In the genomic region with DNA sequence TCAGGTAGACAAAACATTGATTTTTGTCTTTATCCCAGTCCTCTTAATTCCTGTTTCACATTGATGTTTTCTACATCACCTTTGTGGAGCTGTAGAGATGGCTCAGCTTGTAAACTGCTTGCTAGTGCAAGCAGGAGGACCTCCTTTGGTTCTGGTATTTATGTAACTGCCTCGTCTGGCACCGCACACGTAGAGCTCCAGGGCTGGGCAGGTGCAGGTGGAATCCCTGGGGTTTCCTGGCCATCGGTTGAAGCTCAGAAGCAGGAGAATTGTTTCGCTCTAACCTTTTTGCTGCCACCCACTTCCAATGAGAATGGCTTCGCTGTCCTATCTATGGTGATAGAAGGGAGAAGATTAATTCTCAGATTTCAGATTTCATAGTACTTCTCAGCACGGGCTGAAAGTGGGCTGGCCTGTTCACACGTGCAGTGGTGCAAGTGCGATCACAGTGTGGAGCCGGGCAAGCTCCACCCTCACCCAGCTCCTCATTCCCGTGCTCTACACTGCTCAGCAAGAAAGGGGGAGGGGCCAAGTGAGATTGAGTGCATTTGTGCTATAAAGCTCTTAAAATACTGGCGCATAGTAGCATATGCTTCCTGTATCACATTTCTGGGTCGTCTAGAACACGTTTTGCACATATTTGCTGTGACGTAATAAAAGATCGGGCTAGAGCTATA, we compare ENCODE assay signal across 18 mouse cellular contexts. TPM values are rescaled to one million over a fixed set of nuclear protein-coding genes. Genes with fewer than 3 reads are reported as not detected.
DNase-seq lines count a peak whose midpoint lies in the region; ATAC-seq and TF ChIP-seq lines count a peak whose summit lies in the region.
"Had no signal": no experiment of that assay in that cellular context is flagged by ENCODE, and none has a peak within 500 bp of the region (broad histone marks: within the 10 kb centered on the region; RNA-seq: fewer than 3 reads in every experiment).

No protein-coding gene starts in this region.

- no peak for DNase-seq in layer of hippocampus, adult 2 months (ENCODE audit: low spot score in 2 of 2)
- DNase-seq in layer of hippocampus, postnatal 14 days (ENCODE audit: low spot score in 2 of 2) = no peak
- peak; percentile 4 for DNase-seq in neural tube, embryonic 11.5 days (ENCODE audit: low spot score)
- DNase-seq in cerebellum, adult 9-11 months = peak; percentile 94
- no peak for DNase-seq in natural killer cell, adult 2 months (ENCODE audit: low spot score in 2 of 2)
- DNase-seq in urinary bladder, postnatal 14 days (ENCODE audit: low spot score) = no peak
- DNase-seq: adrenal gland, adult 2 months; heart, postnatal 4 days; kidney, adult 9 months; right cerebral cortex, postnatal 4 days; thymus, postnatal 25 days had no signal

- no peaks in the 10 kb centered on the region for H3K9me3 ChIP-seq in neural tube, embryonic 11.5 days (ENCODE audit: control insufficient read depth, low read length)
- no peaks in the 10 kb centered on the region for H3K9me3 ChIP-seq in neural tube, embryonic 15.5 days (replicated peaks)
- H3K9me3 ChIP-seq: forebrain, embryonic 12.5 days; heart, embryonic 10.5 days; stomach, embryonic 15.5 days had no signal

- no peak overlapping the region for H3K9ac ChIP-seq in neural tube, embryonic 11.5 days (ENCODE audit: low read length)
- no peak overlapping the region for H3K9ac ChIP-seq in neural tube, embryonic 15.5 days (replicated peaks)
- H3K9ac ChIP-seq: stomach, embryonic 15.5 days had no signal

- H3K27ac ChIP-seq in layer of hippocampus, adult 2 months = peak overlapping the region; percentile 60
- H3K27ac ChIP-seq in neural tube, embryonic 11.5 days (ENCODE audit: low read depth, low read length) = no peak overlapping the region
- H3K27ac ChIP-seq in neural tube, embryonic 15.5 days (replicated peaks) = no peak overlapping the region
- H3K27ac ChIP-seq: forebrain, embryonic 12.5 days; heart, embryonic 10.5 days; macrophage; stomach, embryonic 15.5 days had no signal

- no peaks in the 10 kb centered on the region for H3K27me3 ChIP-seq in neural tube, embryonic 11.5 days (ENCODE audit: control insufficient read depth, insufficient read depth, low read length)
- H3K27me3 ChIP-seq in neural tube, embryonic 15.5 days (replicated peaks) = no peaks in the 10 kb centered on the region
- H3K27me3 ChIP-seq: forebrain, embryonic 12.5 days; stomach, embryonic 15.5 days had no signal

- H3K4me2 ChIP-seq in neural tube, embryonic 11.5 days (ENCODE audit: low read depth) = no peak overlapping the region
- H3K4me2 ChIP-seq in neural tube, embryonic 15.5 days = no peak overlapping the region
- H3K4me2 ChIP-seq: forebrain, embryonic 12.5 days; stomach, embryonic 15.5 days had no signal

- no peaks in the 10 kb centered on the region for H3K4me1 ChIP-seq in neural tube, embryonic 11.5 days (ENCODE audit: control insufficient read depth, insufficient read depth, low read length)
- H3K4me1 ChIP-seq in neural tube, embryonic 15.5 days = no peaks in the 10 kb centered on the region
- H3K4me1 ChIP-seq: forebrain, embryonic 12.5 days; stomach, embryonic 15.5 days had no signal

- 90% methylated on average over 16 of the region's 16 CpGs for WGBS in neural tube, embryonic 11.5 days
- 85% methylated on average over 16 of the region's 16 CpGs for WGBS in neural tube, embryonic 15.5 days

- no peak for TF ChIP-seq CTCF in layer of hippocampus, adult 2 months (conservative IDR thresholded peaks at IDR 0.05)

- peaks cover 24% of the 10 kb centered on the region for H3K36me3 ChIP-seq in neural tube, embryonic 11.5 days (ENCODE audit: control insufficient read depth, insufficient read depth, low read length)
- H3K36me3 ChIP-seq in neural tube, embryonic 15.5 days = peaks cover 56% of the 10 kb centered on the region

- ATAC-seq in neural tube, embryonic 11.5 days (ENCODE audit: insufficient read depth, low FRiP score, low TSS enrichment) = no peak
- no peak for ATAC-seq in neural tube, embryonic 15.5 days (ENCODE audit: low FRiP score)
- ATAC-seq: CD4-positive, CD25-positive, alpha-beta regulatory T cell, adult 4 months had no signal

- no peak overlapping the region for H3K4me3 ChIP-seq in layer of hippocampus, adult 2 months
- H3K4me3 ChIP-seq in neural tube, embryonic 11.5 days (ENCODE audit: low read depth, low read length) = no peak overlapping the region
- H3K4me3 ChIP-seq in neural tube, embryonic 15.5 days (replicated peaks) = no peak overlapping the region
- H3K4me3 ChIP-seq: forebrain, embryonic 12.5 days; heart, embryonic 10.5 days; stomach, embryonic 15.5 days had no signal

RNA-seq across cellular contexts. Expression of a gene that starts 13.1 kb away (rescaled TPM):
- total RNA-seq in layer of hippocampus, adult 2 months (2021) = 100 to 1,000 TPM; 277 to 278 TPM
- 100 to 1,000 TPM; 296 to 306 TPM for total RNA-seq in layer of hippocampus, postnatal 14 days (2021)
- polyA plus RNA-seq in neural tube, embryonic 11.5 days (2014; fragmentation: Nextera tagmentation; extraction: Ambion mirVana) = 19.6 and 21.3 TPM in 2 replicates
- 145 and 180 TPM in 2 replicates for polyA plus RNA-seq in neural tube, embryonic 15.5 days (2015; fragmentation: Nextera tagmentation; extraction: Ambion mirVana)
- total RNA-seq: monocyte, adult 5-6 weeks had no signal

Comparison
In these comparisons a context has a peak if more than half of its experiments do, and no peak if none do; other contexts are left out.
1. DNase-seq: peak in neural tube, embryonic 11.5 days (single experiment) and cerebellum, adult 9-11 months (single experiment); none in layer of hippocampus, adult 2 months (0 of 2), layer of hippocampus, postnatal 14 days (0 of 2), natural killer cell, adult 2 months (0 of 2) and urinary bladder, postnatal 14 days (single experiment).